Mouse (Mus musculus): ENCODE measurements at regions not wholly inside any gene's neighbourhood (a gene's known extent, or its start where the extent isn't known, plus 50 kb on each side); places are given as distances from the start of the nearest gene placed in this dataset.
A peak's percentile ranks its signal among the peaks of the same experiment; 100 is the strongest.

DNA sequence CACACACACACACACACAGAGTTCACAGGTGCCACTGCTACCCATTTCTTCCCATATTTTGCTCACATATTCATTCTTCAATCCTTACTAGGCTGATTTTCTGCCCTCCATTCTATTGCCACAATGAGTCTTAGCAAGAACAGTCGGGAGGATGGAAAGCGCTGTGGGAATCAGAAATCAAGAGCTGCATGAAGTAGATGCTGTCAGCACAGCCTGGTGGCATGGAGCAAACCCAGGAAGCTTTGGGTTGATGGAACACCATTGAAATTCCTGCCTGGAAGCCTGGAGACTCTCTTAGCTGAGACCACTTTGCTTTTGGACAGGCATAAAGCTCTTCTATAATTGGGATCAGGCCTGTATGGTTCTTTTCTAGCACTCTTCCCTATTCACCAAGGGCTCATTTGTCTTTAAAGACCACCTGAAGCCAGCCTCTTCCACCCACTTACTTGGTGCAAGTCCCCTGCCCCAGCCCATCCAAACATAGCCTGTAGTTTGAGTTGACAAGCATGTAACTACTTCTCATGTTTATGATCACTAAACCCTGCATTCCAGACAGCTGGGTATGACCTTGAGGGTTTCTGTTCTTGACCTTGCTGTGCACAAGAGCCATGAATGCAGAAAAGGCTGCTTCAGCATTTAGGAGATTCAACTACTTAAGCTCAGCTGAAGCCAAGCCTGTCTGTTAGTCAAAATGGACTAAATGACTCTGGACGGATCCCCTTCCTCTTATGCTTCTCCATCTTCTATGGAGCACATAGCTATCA is 537.4 kb downstream of the Slc4a3 start:
- Histone ChIP-seq H3K9ac (ENCODE audit: low read depth, low read length) (no peak overlapping the region), H3K27ac (replicated peaks; ENCODE audit: low read depth, low read length) (no peak overlapping the region), H3K4me1 (ENCODE audit: control insufficient read depth, insufficient read depth, low read length) (no peaks in the 10 kb centered on the region), H3K9me3 (ENCODE audit: control insufficient read depth, low read length) (no peaks in the 10 kb centered on the region), H3K36me3 (ENCODE audit: control insufficient read depth, insufficient read depth, low read length) (no peaks in the 10 kb centered on the region), H3K4me2 (ENCODE audit: low read depth, low read length) (no peak overlapping the region), H3K4me3 (ENCODE audit: low read depth, low read length) (no peak overlapping the region), H3K27me3 (replicated peaks; ENCODE audit: control insufficient read depth, insufficient read depth, low read length) (no peaks in the 10 kb centered on the region)
- 93% methylated on average over 3 of the region's 3 CpGs for WGBS
- ATAC-seq (ENCODE audit: low read depth) (no peak), DNase-seq (ENCODE audit: low spot score) (no peak)

DNA sequence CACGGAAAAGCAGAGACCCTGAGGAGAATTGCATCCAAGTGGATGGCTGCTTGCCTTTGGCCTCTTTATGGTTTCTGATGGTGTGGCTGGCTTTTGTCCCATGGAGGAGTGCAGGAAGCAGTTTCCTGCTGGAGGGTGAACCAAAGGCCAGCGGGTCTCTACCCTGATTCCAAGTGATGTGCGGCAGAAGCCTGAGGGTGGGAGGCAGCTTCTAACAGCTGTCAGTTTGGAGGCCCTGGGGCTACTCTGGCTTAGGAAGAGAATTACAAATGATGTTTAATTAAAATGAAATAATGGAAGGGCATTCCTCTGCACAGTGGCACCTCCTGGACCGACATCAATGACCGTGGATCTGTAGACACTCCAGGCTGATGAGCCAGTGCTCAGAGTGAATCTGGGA is 545.0 kb downstream of the Slc4a3 start:
- ATAC-seq (ENCODE audit: low read depth) (no peak), DNase-seq (ENCODE audit: low spot score) (no peak)
- H3K36me3 ChIP-seq (ENCODE audit: control insufficient read depth, insufficient read depth, low read length), result no peaks in the 10 kb centered on the region
- no peaks in the 10 kb centered on the region for H3K27me3 ChIP-seq (replicated peaks; ENCODE audit: control insufficient read depth, insufficient read depth, low read length)
- H3K27ac ChIP-seq (replicated peaks; ENCODE audit: low read depth, low read length), result no peak overlapping the region
- H3K4me1 ChIP-seq (ENCODE audit: control insufficient read depth, insufficient read depth, low read length), result no peaks in the 10 kb centered on the region
- H3K4me2 ChIP-seq (ENCODE audit: low read depth, low read length), result no peak overlapping the region
- no peak overlapping the region for H3K4me3 ChIP-seq (ENCODE audit: low read depth, low read length)
- H3K9me3 ChIP-seq (ENCODE audit: control insufficient read depth, low read length), result no peaks in the 10 kb centered on the region
- 34% methylated on average over 5 of the region's 5 CpGs for WGBS
- H3K9ac ChIP-seq (ENCODE audit: low read depth, low read length), result no peak overlapping the region

DNA sequence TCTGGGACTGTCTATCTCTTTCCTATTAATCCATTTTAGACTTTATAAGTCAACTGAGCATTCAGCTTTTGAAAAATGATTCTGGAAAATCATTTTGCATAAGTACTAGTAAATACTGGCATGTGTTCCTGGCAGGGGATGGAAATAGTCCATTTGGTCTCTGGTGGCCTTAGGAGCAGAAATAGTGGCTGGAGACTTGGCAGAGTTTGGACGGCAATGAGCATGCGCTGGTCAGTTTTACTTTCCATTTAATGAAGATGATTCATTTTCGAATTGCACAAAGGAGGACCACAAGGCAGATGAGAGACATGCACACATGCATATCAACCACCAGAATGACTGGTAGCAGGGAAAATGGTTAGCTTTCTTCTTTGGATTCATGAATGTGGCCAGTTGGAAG is 567.2 kb downstream of the Slc4a3 start:
- no peak for ATAC-seq (ENCODE audit: low read depth)
- DNase-seq (ENCODE audit: low spot score), result peak; percentile 6
- Histone ChIP-seq H3K27me3 (replicated peaks; ENCODE audit: control insufficient read depth, insufficient read depth, low read length) (no peaks in the 10 kb centered on the region), H3K4me1 (ENCODE audit: control insufficient read depth, insufficient read depth, low read length) (no peaks in the 10 kb centered on the region; the same call in 1 of the 2 replicates), H3K4me2 (ENCODE audit: low read depth, low read length) (no peak overlapping the region), H3K36me3 (ENCODE audit: control insufficient read depth, insufficient read depth, low read length) (no peaks in the 10 kb centered on the region), H3K9me3 (ENCODE audit: control insufficient read depth, low read length) (no peaks in the 10 kb centered on the region), H3K4me3 (ENCODE audit: low read depth, low read length) (no peak overlapping the region), H3K9ac (ENCODE audit: low read depth, low read length) (no peak overlapping the region), H3K27ac (replicated peaks; ENCODE audit: low read depth, low read length) (no peak overlapping the region)
- 83% methylated on average over 3 of the region's 3 CpGs for WGBS

DNA sequence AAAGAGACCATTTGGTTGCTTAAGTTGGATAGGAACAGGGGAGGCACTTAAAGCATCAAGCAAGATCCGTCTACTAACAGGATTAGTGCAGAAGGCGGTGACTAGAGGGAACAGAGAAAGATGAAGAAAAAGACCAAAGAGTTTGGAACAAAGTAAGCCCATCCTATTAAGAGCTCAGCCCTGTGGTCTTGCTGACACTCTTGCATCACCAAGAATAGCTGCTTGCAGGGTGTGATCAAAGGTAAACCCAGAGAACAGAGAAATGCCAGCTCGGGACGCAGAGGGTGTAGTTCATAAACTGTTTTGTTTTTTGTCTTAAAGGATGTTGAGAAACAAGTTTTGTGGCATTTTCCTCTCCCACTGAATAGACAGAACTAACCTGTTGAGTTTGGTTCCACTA is 574.8 kb downstream of the Slc4a3 start:
- H3K27ac ChIP-seq (replicated peaks; ENCODE audit: low read depth, low read length), result no peak overlapping the region
- no peaks in the 10 kb centered on the region for H3K27me3 ChIP-seq (replicated peaks; ENCODE audit: control insufficient read depth, insufficient read depth, low read length)
- DNase-seq (ENCODE audit: low spot score), result peak; percentile 75
- ATAC-seq (ENCODE audit: low read depth), result peak; percentile 63
- no peaks in the 10 kb centered on the region for H3K9me3 ChIP-seq (ENCODE audit: control insufficient read depth, low read length)
- no peak overlapping the region for H3K4me2 ChIP-seq (ENCODE audit: low read depth, low read length)
- H3K9ac ChIP-seq (ENCODE audit: low read depth, low read length), result no peak overlapping the region
- no peak overlapping the region for H3K4me3 ChIP-seq (ENCODE audit: low read depth, low read length)
- H3K36me3 ChIP-seq (ENCODE audit: control insufficient read depth, insufficient read depth, low read length), result no peaks in the 10 kb centered on the region
- 56% methylated on average over 4 of the region's 4 CpGs for WGBS
- H3K4me1 ChIP-seq (ENCODE audit: control insufficient read depth, insufficient read depth, low read length), result no peaks in the 10 kb centered on the region

DNA sequence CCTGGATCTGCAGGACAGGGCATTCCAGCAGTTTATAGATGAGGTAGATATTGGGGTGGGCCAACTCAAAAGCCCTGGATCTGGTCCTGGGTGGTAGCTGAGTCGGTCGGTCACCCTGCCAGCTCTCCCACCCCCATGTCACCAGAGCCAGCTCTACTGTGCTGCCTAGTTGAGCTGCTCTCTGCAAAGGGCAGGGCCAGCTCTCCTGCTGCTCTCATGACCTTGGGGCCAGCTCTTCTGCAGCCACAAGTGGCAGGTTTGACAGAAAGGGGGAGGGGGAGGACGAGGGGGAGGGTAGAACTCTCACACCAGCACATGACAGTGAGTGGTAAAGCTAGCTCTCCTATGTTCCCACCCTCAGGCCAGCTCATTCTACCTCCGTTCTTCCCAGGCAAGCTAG is 584.3 kb downstream of the Slc4a3 start:
- Histone ChIP-seq H3K4me1 (ENCODE audit: control insufficient read depth, insufficient read depth, low read length) (no peaks in the 10 kb centered on the region), H3K9me3 (ENCODE audit: control insufficient read depth, low read length) (no peaks in the 10 kb centered on the region), H3K36me3 (ENCODE audit: control insufficient read depth, insufficient read depth, low read length) (no peaks in the 10 kb centered on the region), H3K27me3 (replicated peaks; ENCODE audit: control insufficient read depth, insufficient read depth, low read length) (no peaks in the 10 kb centered on the region), H3K4me3 (ENCODE audit: low read depth, low read length) (no peak overlapping the region), H3K4me2 (ENCODE audit: low read depth, low read length) (no peak overlapping the region), H3K9ac (ENCODE audit: low read depth, low read length) (no peak overlapping the region), H3K27ac (replicated peaks; ENCODE audit: low read depth, low read length) (no peak overlapping the region)
- DNase-seq (ENCODE audit: low spot score) (no peak), ATAC-seq (ENCODE audit: low read depth) (no peak)
- 44% methylated on average over 4 of the region's 4 CpGs for WGBS

DNA sequence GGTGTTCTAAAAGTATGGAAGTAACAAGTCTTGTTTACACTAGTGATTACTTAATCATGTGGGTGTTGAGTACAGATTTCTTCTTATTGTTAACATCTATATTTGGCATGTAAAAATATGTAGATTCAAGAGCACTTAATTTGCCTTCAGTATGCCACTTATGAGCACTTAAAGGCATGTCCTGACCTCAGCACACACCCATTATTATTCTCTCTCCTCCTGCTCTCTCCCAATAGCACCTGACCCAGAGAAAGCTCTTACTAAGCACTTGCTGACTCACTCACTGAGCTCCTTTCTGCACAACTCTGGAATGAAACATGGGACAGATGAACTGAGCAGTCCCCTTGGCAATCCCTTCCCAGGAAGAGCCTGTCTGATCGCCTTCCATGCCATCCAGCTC is 590.7 kb downstream of the Slc4a3 start:
- Histone ChIP-seq H3K4me1 (ENCODE audit: control insufficient read depth, insufficient read depth, low read length) (peaks cover 6% of the 10 kb centered on the region; the same call in 1 of the 2 replicates), H3K4me3 (ENCODE audit: low read depth, low read length) (no peak overlapping the region), H3K36me3 (ENCODE audit: control insufficient read depth, insufficient read depth, low read length) (no peaks in the 10 kb centered on the region), H3K27ac (replicated peaks; ENCODE audit: low read depth, low read length) (no peak overlapping the region), H3K27me3 (replicated peaks; ENCODE audit: control insufficient read depth, insufficient read depth, low read length) (no peaks in the 10 kb centered on the region), H3K9ac (ENCODE audit: low read depth, low read length) (no peak overlapping the region), H3K9me3 (ENCODE audit: control insufficient read depth, low read length) (no peaks in the 10 kb centered on the region), H3K4me2 (ENCODE audit: low read depth, low read length) (no peak overlapping the region)
- 62% methylated on average over 1 of the region's 1 CpGs for WGBS
- DNase-seq (ENCODE audit: low spot score), result no peak
- no peak for ATAC-seq (ENCODE audit: low read depth)

DNA sequence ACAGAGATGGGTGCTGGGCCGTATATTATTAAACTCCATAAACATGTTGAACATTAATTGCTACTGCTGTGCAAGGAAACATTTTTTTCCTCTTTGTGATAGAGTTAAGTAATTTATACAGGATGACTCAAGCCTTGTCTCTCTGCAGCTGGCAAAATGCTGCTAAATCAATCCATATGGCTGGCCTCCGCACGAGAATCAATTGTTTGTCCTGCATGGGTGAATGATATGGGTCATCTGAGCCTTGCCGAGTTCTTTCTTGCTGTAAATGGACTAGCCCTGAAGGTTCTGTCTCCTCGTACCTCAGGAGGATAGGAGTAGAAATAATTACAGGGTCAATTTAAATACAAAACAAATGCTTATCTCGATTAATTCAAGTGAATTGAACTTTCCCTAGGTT is 591.6 kb downstream of the Slc4a3 start:
- H3K27ac ChIP-seq (replicated peaks; ENCODE audit: low read depth, low read length), result no peak overlapping the region
- no peak for ATAC-seq (ENCODE audit: low read depth)
- no peaks in the 10 kb centered on the region for H3K36me3 ChIP-seq (ENCODE audit: control insufficient read depth, insufficient read depth, low read length)
- no peaks in the 10 kb centered on the region for H3K27me3 ChIP-seq (replicated peaks; ENCODE audit: control insufficient read depth, insufficient read depth, low read length)
- no peak overlapping the region for H3K4me3 ChIP-seq (ENCODE audit: low read depth, low read length)
- no peaks in the 10 kb centered on the region for H3K9me3 ChIP-seq (ENCODE audit: control insufficient read depth, low read length)
- peak; percentile 26 for DNase-seq (ENCODE audit: low spot score)
- no peak overlapping the region for H3K4me2 ChIP-seq (ENCODE audit: low read depth, low read length)
- 29% methylated on average over 6 of the region's 6 CpGs for WGBS
- H3K4me1 ChIP-seq (ENCODE audit: control insufficient read depth, insufficient read depth, low read length), result peaks cover 6% of the 10 kb centered on the region; the same call in 1 of the 2 replicates
- no peak overlapping the region for H3K9ac ChIP-seq (ENCODE audit: low read depth, low read length)

DNA sequence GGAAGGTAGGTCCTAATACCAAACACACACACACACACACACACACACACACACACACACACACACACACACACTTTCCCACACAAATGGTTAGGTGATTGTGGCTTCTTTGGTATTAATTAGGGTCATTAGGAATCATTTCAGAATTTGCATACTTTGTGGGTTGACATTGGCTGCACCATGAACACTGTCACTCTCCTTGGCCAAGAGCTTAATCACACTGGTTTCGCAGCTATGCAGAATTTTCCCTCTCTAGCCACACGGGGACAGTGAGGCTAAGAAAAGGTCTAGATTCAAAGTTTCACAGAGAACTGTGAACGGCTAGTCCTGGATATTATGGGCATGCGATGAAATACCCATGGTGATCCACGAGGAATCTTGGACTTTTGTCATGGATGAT is 597.5 kb downstream of the Slc4a3 start:
- Histone ChIP-seq H3K4me3 (ENCODE audit: low read depth, low read length) (no peak overlapping the region), H3K36me3 (ENCODE audit: control insufficient read depth, insufficient read depth, low read length) (no peaks in the 10 kb centered on the region), H3K27me3 (replicated peaks; ENCODE audit: control insufficient read depth, insufficient read depth, low read length) (no peaks in the 10 kb centered on the region; the same call in 1 of the 2 replicates), H3K9me3 (ENCODE audit: control insufficient read depth, low read length) (no peaks in the 10 kb centered on the region; the same call in 1 of the 2 replicates), H3K27ac (replicated peaks; ENCODE audit: low read depth, low read length) (no peak overlapping the region), H3K4me1 (ENCODE audit: control insufficient read depth, insufficient read depth, low read length) (no peaks in the 10 kb centered on the region), H3K4me2 (ENCODE audit: low read depth, low read length) (no peak overlapping the region), H3K9ac (ENCODE audit: low read depth, low read length) (no peak overlapping the region)
- DNase-seq (ENCODE audit: low spot score) (no peak), ATAC-seq (ENCODE audit: low read depth) (no peak)
- WGBS, result 63% methylated on average over 5 of the region's 5 CpGs

DNA sequence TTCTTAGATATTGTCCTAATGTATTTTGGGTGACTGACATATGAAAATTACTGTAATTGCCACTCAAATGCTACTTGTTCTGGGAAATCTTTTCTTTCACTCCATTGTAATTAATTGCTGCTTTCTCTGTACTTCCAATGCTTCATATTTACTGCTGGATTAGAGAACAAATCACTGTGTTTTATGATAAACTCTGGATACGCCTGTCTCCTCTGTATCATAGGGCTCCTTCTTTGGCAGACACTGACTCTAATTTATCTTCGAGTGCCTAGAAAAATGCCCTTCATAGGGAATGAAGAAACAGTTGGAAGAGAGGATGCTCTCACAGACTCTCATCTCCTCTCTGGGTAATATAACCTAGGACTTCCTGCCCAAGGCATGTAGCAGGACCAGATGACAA is 602.9 kb downstream of the Slc4a3 start:
- H3K4me1 ChIP-seq (ENCODE audit: control insufficient read depth, insufficient read depth, low read length), result no peaks in the 10 kb centered on the region
- H3K4me3 ChIP-seq (ENCODE audit: low read depth, low read length), result no peak overlapping the region
- H3K9ac ChIP-seq (ENCODE audit: low read depth, low read length), result no peak overlapping the region
- no peaks in the 10 kb centered on the region for H3K36me3 ChIP-seq (ENCODE audit: control insufficient read depth, insufficient read depth, low read length)
- WGBS, result 80% methylated on average over 2 of the region's 2 CpGs
- H3K4me2 ChIP-seq (ENCODE audit: low read depth, low read length), result no peak overlapping the region
- no peaks in the 10 kb centered on the region; the same call in 1 of the 2 replicates for H3K9me3 ChIP-seq (ENCODE audit: control insufficient read depth, low read length)
- H3K27ac ChIP-seq (replicated peaks; ENCODE audit: low read depth, low read length), result no peak overlapping the region
- DNase-seq (ENCODE audit: low spot score) (no peak), ATAC-seq (ENCODE audit: low read depth) (no peak)
- H3K27me3 ChIP-seq (replicated peaks; ENCODE audit: control insufficient read depth, insufficient read depth, low read length), result no peaks in the 10 kb centered on the region; the same call in 1 of the 2 replicates
